Mouse (Mus musculus): ENCODE measurements around the gene Bcam. TPM values are rescaled to one million over a fixed set of nuclear protein-coding genes. Genes with fewer than 3 reads are reported as not detected.
A peak's percentile ranks its signal among the peaks of the same experiment; 100 is the strongest.

Gene Bcam
- polyA plus RNA-seq, 1 experiment = 19.5 TPM

DNA sequence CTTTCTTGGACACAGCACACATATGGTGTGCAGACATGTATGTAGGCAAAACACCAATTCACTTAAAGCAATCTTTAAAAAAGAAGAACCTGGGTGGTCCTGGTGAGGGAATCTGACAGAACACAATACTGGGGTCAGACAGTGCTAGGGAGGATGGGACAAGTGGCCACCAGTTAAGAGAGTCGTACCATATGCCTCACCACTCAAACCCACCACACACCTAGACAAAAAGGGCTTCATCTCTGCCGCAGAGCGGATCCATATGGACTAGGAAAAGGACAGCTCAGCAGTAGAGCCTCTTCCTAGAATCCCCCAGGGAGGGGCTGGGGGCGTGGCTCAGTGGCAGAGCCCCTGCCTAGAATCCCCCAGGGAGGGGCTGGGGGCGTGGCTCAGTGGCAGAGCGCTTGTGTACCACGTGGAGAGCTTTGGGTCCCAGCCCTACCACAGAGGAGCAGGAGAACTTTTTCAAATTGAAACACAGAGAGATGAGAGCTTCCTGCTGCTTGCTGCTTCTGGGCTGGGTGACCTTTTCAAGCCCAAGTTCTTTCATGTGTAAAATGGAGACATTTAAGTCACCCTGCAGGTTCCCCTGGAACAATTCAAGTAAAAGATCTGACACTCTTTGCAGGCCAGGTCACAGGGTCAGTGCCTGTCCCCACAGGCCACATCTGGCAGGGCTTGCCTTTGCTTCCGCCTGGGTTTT lies 29.3 kb downstream of the Bcam start:
- no peak for TF ChIP-seq CTCF (IDR thresholded peaks at IDR 0.05; ENCODE audit: borderline replicate concordance, extremely low read depth, insufficient read depth, insufficient read length)
- TF ChIP-seq POLR2A (IDR thresholded peaks at IDR 0.05; ENCODE audit: borderline replicate concordance, extremely low read depth, insufficient read depth, insufficient read length, poor library complexity, severe bottlenecking) = no peak
- peak; percentile 15 for DNase-seq (ENCODE audit: low read depth)

- TF ChIP-seq CTCF (IDR thresholded peaks at IDR 0.05; ENCODE audit: borderline replicate concordance, extremely low read depth, insufficient read depth, insufficient read length) = 0 out of 2 replicates have a peak, but pooled peaks have one; percentile 10
- TF ChIP-seq POLR2A (IDR thresholded peaks at IDR 0.05; ENCODE audit: borderline replicate concordance, extremely low read depth, insufficient read depth, insufficient read length, poor library complexity, severe bottlenecking) = no peak
- no peak for DNase-seq (ENCODE audit: low read depth)
Measured at GRCm38 (mm10) chr7:19740269-19740668, 30.5 kb downstream of the Bcam start.

DNA sequence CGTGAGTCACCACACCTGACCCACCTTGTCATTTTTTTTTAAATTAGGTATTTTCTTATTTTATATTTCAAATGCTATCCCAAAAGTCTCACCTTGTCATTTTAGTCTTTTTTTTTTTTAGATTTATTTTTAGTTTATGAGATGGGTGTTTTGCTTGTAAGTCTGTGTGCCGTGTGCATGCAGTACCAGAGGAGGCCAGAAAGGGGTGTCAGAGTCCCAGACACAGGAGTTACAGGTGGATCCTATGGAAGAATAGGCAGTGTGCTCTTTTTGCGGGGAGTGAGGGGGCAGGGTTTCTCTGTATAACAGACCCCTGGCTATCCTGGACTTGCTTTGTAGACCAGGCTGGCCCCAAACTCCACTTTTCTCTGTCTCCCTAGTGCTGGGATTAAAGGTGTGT lies 32.0 kb downstream of the Bcam start:
- no peak for DNase-seq (ENCODE audit: low read depth)
- TF ChIP-seq POLR2A (IDR thresholded peaks at IDR 0.05; ENCODE audit: borderline replicate concordance, extremely low read depth, insufficient read depth, insufficient read length, poor library complexity, severe bottlenecking) (no peak), CTCF (IDR thresholded peaks at IDR 0.05; ENCODE audit: borderline replicate concordance, extremely low read depth, insufficient read depth, insufficient read length) (peak; percentile 27; the same call in 1 of the 2 replicates)

DNA sequence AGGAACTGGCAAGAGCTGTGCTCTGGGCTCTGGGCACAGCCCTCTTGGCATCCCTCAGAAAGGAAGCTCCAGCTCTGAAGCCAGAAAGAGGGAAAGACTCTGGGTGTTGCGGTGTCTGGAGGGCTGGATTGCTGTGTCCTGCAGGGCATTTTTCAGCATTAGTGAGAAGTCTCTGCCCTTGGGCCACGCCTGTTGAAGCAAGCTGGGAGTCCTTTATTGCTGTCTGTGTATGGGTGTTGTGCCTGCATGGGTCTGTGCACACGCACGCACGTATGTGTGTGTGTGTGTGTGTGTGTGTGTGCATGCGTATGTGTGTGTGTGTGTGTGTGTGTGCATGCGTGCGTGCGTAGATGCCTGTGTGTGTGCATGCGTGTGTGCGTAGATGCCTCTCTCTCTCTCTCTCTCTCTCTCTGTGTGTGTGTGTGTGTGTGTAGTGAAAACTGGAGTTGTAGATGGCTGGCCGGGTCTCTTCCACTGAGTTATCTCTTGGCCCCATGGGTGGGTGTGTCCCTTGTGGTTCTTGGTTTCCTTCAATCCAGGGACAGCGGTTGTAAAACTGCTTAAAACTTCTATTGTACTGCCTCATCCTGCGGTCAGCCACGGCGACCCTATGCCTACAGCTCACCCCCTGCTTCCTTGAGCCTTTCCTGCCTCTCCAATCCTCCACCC lies 34.3 kb downstream of the Bcam start:
- no peak for TF ChIP-seq POLR2A (IDR thresholded peaks at IDR 0.05; ENCODE audit: borderline replicate concordance, extremely low read depth, insufficient read depth, insufficient read length, poor library complexity, severe bottlenecking)

DNA sequence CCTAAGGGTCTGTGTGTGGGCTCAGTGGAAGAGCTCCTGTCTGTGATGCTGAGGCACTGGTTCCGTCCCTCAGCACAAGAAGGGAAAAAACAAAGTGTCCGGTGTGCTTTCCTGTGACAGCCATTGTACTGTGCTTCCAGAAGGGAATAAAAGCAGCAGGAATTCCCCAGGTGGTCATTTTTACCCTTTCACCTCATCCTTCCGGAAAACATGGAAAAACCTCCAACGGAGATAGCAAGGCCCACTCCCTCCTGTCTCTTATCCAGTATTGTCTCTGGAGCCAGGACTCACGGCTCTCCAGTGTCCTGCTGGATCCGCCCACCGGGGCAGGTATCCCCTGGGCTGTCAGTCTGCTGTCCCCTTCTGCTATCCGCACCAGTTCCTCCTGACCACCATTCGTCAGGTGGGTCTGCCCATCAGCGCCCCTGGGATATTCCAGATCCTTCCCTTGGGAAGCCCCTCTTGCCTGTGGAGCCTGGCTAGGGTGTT lies 36.6 kb downstream of the Bcam start:
- TF ChIP-seq POLR2A (IDR thresholded peaks at IDR 0.05; ENCODE audit: borderline replicate concordance, extremely low read depth, insufficient read depth, insufficient read length, poor library complexity, severe bottlenecking) = no peak
- no peak for TF ChIP-seq CTCF (IDR thresholded peaks at IDR 0.05; ENCODE audit: borderline replicate concordance, extremely low read depth, insufficient read depth, insufficient read length)
- DNase-seq (ENCODE audit: low read depth) = no peak

More for the DNA sequence above, 34.3 kb downstream of the Bcam start:
- no peak for DNase-seq (ENCODE audit: low read depth)

GRCm38 (mm10) chr7:19726541-19726940 lies 44.3 kb downstream of the Bcam start:
- TF ChIP-seq POLR2A (IDR thresholded peaks at IDR 0.05; ENCODE audit: borderline replicate concordance, extremely low read depth, insufficient read depth, insufficient read length, poor library complexity, severe bottlenecking) (no peak), CTCF (IDR thresholded peaks at IDR 0.05; ENCODE audit: borderline replicate concordance, extremely low read depth, insufficient read depth, insufficient read length) (no peak)
- DNase-seq (ENCODE audit: low read depth) = no peak

GRCm38 (mm10) chr7:19724167-19724566 lies 46.6 kb downstream of the Bcam start:
- no peak for DNase-seq (ENCODE audit: low read depth)
- TF ChIP-seq POLR2A (IDR thresholded peaks at IDR 0.05; ENCODE audit: borderline replicate concordance, extremely low read depth, insufficient read depth, insufficient read length, poor library complexity, severe bottlenecking) (no peak), CTCF (IDR thresholded peaks at IDR 0.05; ENCODE audit: borderline replicate concordance, extremely low read depth, insufficient read depth, insufficient read length) (no peak)

GRCm38 (mm10) chr7:19722754-19723195 lies 48.0 kb downstream of the Bcam start:
- TF ChIP-seq POLR2A (IDR thresholded peaks at IDR 0.05; ENCODE audit: borderline replicate concordance, extremely low read depth, insufficient read depth, insufficient read length, poor library complexity, severe bottlenecking) = no peak
- no peak for TF ChIP-seq CTCF (IDR thresholded peaks at IDR 0.05; ENCODE audit: borderline replicate concordance, extremely low read depth, insufficient read depth, insufficient read length)
- DNase-seq (ENCODE audit: low read depth) = no peak

DNA sequence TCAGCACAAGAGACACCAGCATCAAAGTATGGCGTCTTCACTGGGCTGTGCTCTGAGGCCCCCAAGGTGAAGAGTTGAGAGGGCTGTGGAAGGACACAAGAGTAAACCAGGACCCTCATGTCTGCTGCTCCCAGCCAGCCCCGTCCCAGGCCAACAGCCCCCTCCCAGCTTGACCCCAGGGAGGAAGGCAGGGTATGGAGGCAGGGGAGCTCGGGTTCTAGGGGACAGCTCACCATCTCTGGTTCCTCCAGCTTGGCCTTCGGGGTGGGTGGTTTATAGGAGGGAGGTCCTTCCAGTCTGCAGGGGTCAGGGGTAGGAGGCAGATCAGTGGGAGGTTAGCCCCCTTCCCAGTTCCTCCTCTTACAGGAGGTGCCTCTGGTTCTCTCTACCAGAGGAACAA lies 51.6 kb downstream of the Bcam start:
- DNase-seq (ENCODE audit: low read depth) = no peak
- no peak for TF ChIP-seq POLR2A (IDR thresholded peaks at IDR 0.05; ENCODE audit: borderline replicate concordance, extremely low read depth, insufficient read depth, insufficient read length, poor library complexity, severe bottlenecking)
- TF ChIP-seq CTCF (IDR thresholded peaks at IDR 0.05; ENCODE audit: borderline replicate concordance, extremely low read depth, insufficient read depth, insufficient read length) = no peak

DNA sequence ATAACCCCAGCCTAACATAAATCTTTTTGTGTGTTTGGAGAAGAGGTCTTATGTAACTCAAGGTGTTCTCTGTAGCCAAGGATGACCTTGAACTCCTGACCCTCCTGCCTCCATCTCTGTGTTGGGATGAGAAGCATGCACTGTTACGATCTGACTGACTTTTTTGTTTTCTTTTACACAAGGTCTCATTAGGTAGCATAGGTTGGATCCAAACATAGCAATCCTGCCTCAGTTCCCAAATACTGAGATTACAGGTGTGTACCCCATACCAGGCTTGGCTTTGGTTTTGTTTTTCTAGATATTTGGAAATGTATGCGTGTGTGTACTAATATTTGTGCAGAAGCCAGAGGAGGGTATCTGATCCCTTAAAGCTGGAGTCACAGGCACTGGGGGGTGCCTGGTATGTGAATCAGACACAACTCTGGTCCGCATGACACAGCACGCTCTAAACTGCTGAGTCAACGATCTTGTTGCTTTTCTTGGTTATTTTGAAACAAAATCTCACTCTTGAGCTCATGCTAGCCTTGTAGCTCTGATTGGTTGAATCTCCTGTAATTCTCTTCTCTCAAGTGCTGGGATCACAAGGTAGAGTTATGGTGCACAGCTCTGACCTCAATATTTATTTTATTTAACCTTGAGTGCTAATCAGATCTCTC lies 52.4 kb downstream of the Bcam start:
- DNase-seq (ENCODE audit: low read depth) = no peak
- no peak for TF ChIP-seq POLR2A (IDR thresholded peaks at IDR 0.05; ENCODE audit: borderline replicate concordance, extremely low read depth, insufficient read depth, insufficient read length, poor library complexity, severe bottlenecking)
- no peak for TF ChIP-seq CTCF (IDR thresholded peaks at IDR 0.05; ENCODE audit: borderline replicate concordance, extremely low read depth, insufficient read depth, insufficient read length)

GRCm38 (mm10) chr7:19717346-19717745 lies 53.5 kb downstream of the Bcam start:
- TF ChIP-seq POLR2A (IDR thresholded peaks at IDR 0.05; ENCODE audit: borderline replicate concordance, extremely low read depth, insufficient read depth, insufficient read length, poor library complexity, severe bottlenecking) = no peak
- no peak for DNase-seq (ENCODE audit: low read depth)
